Mouse (Mus musculus): ENCODE results near the gene 1700125H20Rik. TPM values are rescaled to one million over a fixed set of nuclear protein-coding genes. Genes with fewer than 3 reads are reported as not detected.
"Not testable (repeated sequence)": the region's sequence is repeated elsewhere in the genome, so short reads cannot be mapped to it uniquely, and the experiment has no call there.

The 1700125H20Rik gene
- polyA plus RNA-seq (2016; fragmentation: Nextera tagmentation; extraction: Ambion mirVana), result 0.24 TPM in 1 of 2 replicates, not detected in the other

GRCm38 (mm10) chr11:85170058-85170740 is at the start of gene 1700125H20Rik:
TSS of gene 1700125H20Rik (plus strand) at chr11:85170404.
- Histone ChIP-seq H3K36me3 (no peaks in the 10 kb centered on the region), H3K4me3 (peak within 1 kb of the TSS; percentile 47), H3K27me3 (ENCODE audit: insufficient read depth, poor library complexity, severe bottlenecking) (no peaks in the 10 kb centered on the region; the same call in 1 of the 2 replicates), H3K9me3 (no peaks in the 10 kb centered on the region), H3K27ac (peak within 1 kb of the TSS; percentile 80), H3K4me1 (replicated peaks) (peaks cover 11% of the 10 kb centered on the region; the same call in 1 of the 2 replicates)
- WGBS, result 13% methylated on average over 21 of the region's 21 CpGs
- DNase-seq (ENCODE audit: low spot score), result peak; percentile 88

GRCm38 (mm10) chr11:85122073-85122472 is 48.1 kb upstream of the 1700125H20Rik start:
- WGBS, result 73% methylated on average over 1 of the region's 1 CpGs
- Histone ChIP-seq H3K4me3 (no peak overlapping the region), H3K9me3 (no peaks in the 10 kb centered on the region), H3K36me3 (no peaks in the 10 kb centered on the region), H3K4me1 (replicated peaks) (no peaks in the 10 kb centered on the region), H3K27me3 (ENCODE audit: insufficient read depth, poor library complexity, severe bottlenecking) (no peaks in the 10 kb centered on the region), H3K27ac (no peak overlapping the region)
- DNase-seq (ENCODE audit: low spot score), result no peak

GRCm38 (mm10) chr11:85123267-85123992 is 46.8 kb upstream of the 1700125H20Rik start:
- Histone ChIP-seq H3K27me3 (ENCODE audit: insufficient read depth, poor library complexity, severe bottlenecking) (no peaks in the 10 kb centered on the region), H3K4me1 (replicated peaks) (no peaks in the 10 kb centered on the region), H3K9me3 (no peaks in the 10 kb centered on the region), H3K27ac (no peak overlapping the region), H3K4me3 (no peak overlapping the region), H3K36me3 (no peaks in the 10 kb centered on the region)
- DNase-seq (ENCODE audit: low spot score), result no peak
- 94% methylated on average over 3 of the region's 3 CpGs for WGBS

- Histone ChIP-seq H3K9me3 (no peaks in the 10 kb centered on the region), H3K27ac (no peak overlapping the region), H3K4me3 (no peak overlapping the region), H3K4me1 (replicated peaks) (no peaks in the 10 kb centered on the region), H3K36me3 (no peaks in the 10 kb centered on the region), H3K27me3 (ENCODE audit: insufficient read depth, poor library complexity, severe bottlenecking) (no peaks in the 10 kb centered on the region)
- WGBS, result 90% methylated on average over 2 of the region's 2 CpGs
- no peak for DNase-seq (ENCODE audit: low spot score)
Observed at GRCm38 (mm10) chr11:85126257-85127102, 43.7 kb upstream of the 1700125H20Rik start.

- no peaks in the 10 kb centered on the region for H3K36me3 ChIP-seq
- H3K4me1 ChIP-seq (replicated peaks), result no peaks in the 10 kb centered on the region
- H3K9me3 ChIP-seq, result no peaks in the 10 kb centered on the region
- WGBS, result 92% methylated on average over 1 of the region's 1 CpGs
- no peak overlapping the region for H3K4me3 ChIP-seq
- no peak for DNase-seq (ENCODE audit: low spot score)
- no peak overlapping the region for H3K27ac ChIP-seq
- no peaks in the 10 kb centered on the region for H3K27me3 ChIP-seq (ENCODE audit: insufficient read depth, poor library complexity, severe bottlenecking)
Observed at GRCm38 (mm10) chr11:85128883-85129282, 41.3 kb upstream of the 1700125H20Rik start.

- no peak for DNase-seq (ENCODE audit: low spot score)
- Histone ChIP-seq H3K4me3 (no peak overlapping the region), H3K36me3 (no peaks in the 10 kb centered on the region), H3K9me3 (no peaks in the 10 kb centered on the region), H3K27ac (no peak overlapping the region), H3K4me1 (replicated peaks) (no peaks in the 10 kb centered on the region), H3K27me3 (ENCODE audit: insufficient read depth, poor library complexity, severe bottlenecking) (no peaks in the 10 kb centered on the region)
- WGBS, result 81% methylated on average over 2 of the region's 2 CpGs
Observed at GRCm38 (mm10) chr11:85131542-85131941, 38.7 kb upstream of the 1700125H20Rik start.

- Histone ChIP-seq H3K4me1 (replicated peaks) (peaks cover 19% of the 10 kb centered on the region), H3K4me3 (peak overlapping the region; percentile 81), H3K9me3 (no peaks in the 10 kb centered on the region), H3K27ac (peak overlapping the region; percentile 96), H3K36me3 (no peaks in the 10 kb centered on the region), H3K27me3 (ENCODE audit: insufficient read depth, poor library complexity, severe bottlenecking) (no peaks in the 10 kb centered on the region)
- peak; percentile 11 for DNase-seq (ENCODE audit: low spot score)
- 4% methylated on average over 17 of the region's 17 CpGs for WGBS
Observed at GRCm38 (mm10) chr11:85138776-85139474, 31.3 kb upstream of the 1700125H20Rik start.

- H3K4me3 ChIP-seq, result peak within 1 kb of the TSS; percentile 81
- peak; percentile 98 for DNase-seq (ENCODE audit: low spot score)
- H3K27ac ChIP-seq, result peak within 1 kb of the TSS; percentile 96
- peaks cover 19% of the 10 kb centered on the region for H3K4me1 ChIP-seq (replicated peaks)
- no peaks in the 10 kb centered on the region for H3K27me3 ChIP-seq (ENCODE audit: insufficient read depth, poor library complexity, severe bottlenecking)
- no peaks in the 10 kb centered on the region for H3K36me3 ChIP-seq
- under 1% methylated on average over 93 of the region's 94 CpGs for WGBS
- no peaks in the 10 kb centered on the region for H3K9me3 ChIP-seq
Observed at GRCm38 (mm10) chr11:85139581-85140540, 30.3 kb upstream of the 1700125H20Rik start, which contains the start of gene Usp32. TSS of gene Usp32 (minus strand) at chr11:85140161.

- Histone ChIP-seq H3K9me3 (no peaks in the 10 kb centered on the region), H3K27me3 (ENCODE audit: insufficient read depth, poor library complexity, severe bottlenecking) (no peaks in the 10 kb centered on the region), H3K36me3 (no peaks in the 10 kb centered on the region), H3K4me3 (no peak overlapping the region), H3K4me1 (replicated peaks) (no peaks in the 10 kb centered on the region), H3K27ac (no peak overlapping the region)
- WGBS, result 85% methylated on average over 2 of the region's 2 CpGs
- DNase-seq (ENCODE audit: low spot score), result no peak
Observed at GRCm38 (mm10) chr11:85152256-85152930, 17.8 kb upstream of the 1700125H20Rik start.

- WGBS, result 67% methylated on average over 2 of the region's 2 CpGs
- Histone ChIP-seq H3K4me1 (replicated peaks) (no peaks in the 10 kb centered on the region), H3K36me3 (no peaks in the 10 kb centered on the region), H3K4me3 (no peak overlapping the region), H3K9me3 (no peaks in the 10 kb centered on the region), H3K27ac (no peak overlapping the region), H3K27me3 (ENCODE audit: insufficient read depth, poor library complexity, severe bottlenecking) (no peaks in the 10 kb centered on the region)
- DNase-seq (ENCODE audit: low spot score), result no peak
Observed at GRCm38 (mm10) chr11:85157301-85157700, 12.9 kb upstream of the 1700125H20Rik start.

- H3K4me1 ChIP-seq (replicated peaks); H3K9me3 ChIP-seq; DNase-seq (ENCODE audit: low spot score); H3K36me3 ChIP-seq; H3K27me3 ChIP-seq (ENCODE audit: insufficient read depth, poor library complexity, severe bottlenecking); H3K4me3 ChIP-seq; H3K27ac ChIP-seq: not testable (repeated sequence)
- 79% methylated on average over 1 of the region's 1 CpGs for WGBS
Observed at GRCm38 (mm10) chr11:85163014-85163413, 7.2 kb upstream of the 1700125H20Rik start.
